Mouse (Mus musculus) MEL (cell line): Measurements from ENCODE around the gene Ccdc141. TPM values are rescaled to one million over a fixed set of nuclear protein-coding genes. Genes with fewer than 3 reads are reported as not detected.
A peak's percentile ranks its signal among the peaks of the same experiment; 100 is the strongest.

Experiments
- DNase-seq: peaks from one replicate; pipeline ENCODE4 v3.0.0; 2011; ENCODE audit warnings: low read depth, low spot score
- H3K27ac ChIP-seq: 2 replicates; pipeline ENCODE4 v1.5.1; 2012; ENCODE audit warnings: low read depth, mild to moderate bottlenecking, control low read depth, low read length, moderate library complexity; ENCODE audit not compliant: control insufficient read depth
- H3K27me3 ChIP-seq, 2 experiments: fragments of 150-350 bp in 1 of 2; sonication (generic) in 1 of 2; 2 replicates each; pipeline ENCODE4 v1.6.1; 2012; ENCODE audit warnings: low read length in 2 of 2, mild to moderate bottlenecking in 2 of 2, improper control_type of control experiment in 1 of 2, moderate library complexity in 1 of 2; ENCODE audit not compliant: insufficient read depth in 2 of 2, control insufficient read depth in 1 of 2
- H3K36me3 ChIP-seq, 2 experiments: 2 replicates each; pipeline ENCODE4 v1.6.1; 2012 to 2014; ENCODE audit warnings: low read length in 2 of 2, improper control_type of control experiment in 1 of 2, inconsistent platforms in 1 of 2, mild to moderate bottlenecking in 1 of 2; ENCODE audit not compliant: insufficient read depth in 2 of 2, control insufficient read depth in 1 of 2
- H3K4me1 ChIP-seq, 2 experiments: fragments of 150-350 bp in 1 of 2; sonication (generic) in 1 of 2; 2 replicates each; pipeline ENCODE4 v1.6.1; 2012; ENCODE audit warnings: low read length in 2 of 2, improper control_type of control experiment in 1 of 2, mild to moderate bottlenecking in 1 of 2; ENCODE audit not compliant: insufficient read depth in 2 of 2, control insufficient read depth in 1 of 2
- H3K4me3 ChIP-seq, 2 experiments: fragments of 150-350 bp in 1 of 2; sonication (generic) in 1 of 2; 2 replicates each; pipeline ENCODE4 v1.5.1; 2012; ENCODE audit warnings: low read depth in 2 of 2, low read length in 2 of 2, mild to moderate bottlenecking in 2 of 2, moderate library complexity in 2 of 2, control low read depth in 1 of 2, improper control_type of control experiment in 1 of 2; ENCODE audit not compliant: control insufficient read depth in 1 of 2, insufficient read depth in 1 of 2
- H3K79me2 ChIP-seq: 2 replicates; pipeline ENCODE4 v1.6.1; 2012; ENCODE audit warnings: mild to moderate bottlenecking, low read length, moderate library complexity; ENCODE audit not compliant: control insufficient read depth, poor library complexity, insufficient read depth
- H3K9ac ChIP-seq: 2 replicates; pipeline ENCODE4 v1.6.1; 2012; ENCODE audit warnings: low read depth, mild to moderate bottlenecking, control low read depth, low read length, moderate library complexity; ENCODE audit not compliant: control insufficient read depth, poor library complexity, severe bottlenecking
- H3K9me3 ChIP-seq: fragments of 150-350 bp; sonication (generic); replicated peaks from 2 replicates; pipeline ENCODE4 v1.6.1; 2012; ENCODE audit warnings: mild to moderate bottlenecking, low read length, improper control_type of control experiment, moderate library complexity; ENCODE audit not compliant: insufficient read depth
- BHLHE40 ChIP-seq: IDR thresholded peaks from 2 replicates; pipeline ENCODE4 v1.6.1; 2012; ENCODE audit warnings: low read depth, mild to moderate bottlenecking, inconsistent platforms, low read length, improper control_type of control experiment, borderline replicate concordance
- CHD2 ChIP-seq: IDR thresholded peaks from 2 replicates; pipeline ENCODE4 v1.6.1; 2011; ENCODE audit warnings: low read length, improper control_type of control experiment
- E2F4 ChIP-seq: IDR thresholded peaks from 2 replicates; pipeline ENCODE4 v1.6.1; 2011; ENCODE audit warnings: low read depth, low read length, improper control_type of control experiment, borderline replicate concordance
- EP300 ChIP-seq, 2 experiments: IDR thresholded peaks; 2 replicates each; pipeline ENCODE4 v1.6.1; 2011; ENCODE audit warnings: improper control_type of control experiment in 2 of 2, low read length in 2 of 2, low read depth in 1 of 2, mild to moderate bottlenecking in 1 of 2
- ETS1 ChIP-seq: IDR thresholded peaks from 2 replicates; pipeline ENCODE4 v1.6.1; 2012; ENCODE audit warnings: low read depth, mild to moderate bottlenecking, inconsistent platforms, low read length, improper control_type of control experiment, moderate library complexity
- GABPA ChIP-seq: IDR thresholded peaks from 2 replicates; pipeline ENCODE4 v1.6.1; 2012; ENCODE audit warnings: low read depth, mild to moderate bottlenecking, inconsistent platforms, low read length, improper control_type of control experiment, moderate library complexity
- GATA1 ChIP-seq: IDR thresholded peaks from 2 replicates; pipeline ENCODE4 v1.6.1; 2011; ENCODE audit warnings: low read depth, low read length, improper control_type of control experiment
- HCFC1 ChIP-seq: IDR thresholded peaks from 2 replicates; pipeline ENCODE4 v1.6.1; 2012; ENCODE audit warnings: low read depth, mild to moderate bottlenecking, inconsistent platforms, low read length, improper control_type of control experiment, moderate library complexity
- KAT2A ChIP-seq: conservative IDR thresholded peaks from 2 replicates; pipeline ENCODE4 v1.6.1; 2012; ENCODE audit warnings: low read depth, low read length, improper control_type of control experiment, inconsistent platforms
- MAX ChIP-seq: IDR thresholded peaks from 2 replicates; pipeline ENCODE4 v1.6.1; 2011; ENCODE audit warnings: low read length, improper control_type of control experiment
- MAZ ChIP-seq: IDR thresholded peaks from 2 replicates; pipeline ENCODE4 v1.6.1; 2012; ENCODE audit warnings: low read depth, mild to moderate bottlenecking, inconsistent platforms, low read length, improper control_type of control experiment
- MXI1 ChIP-seq: IDR thresholded peaks from 2 replicates; pipeline ENCODE4 v1.6.1; 2011; ENCODE audit warnings: mild to moderate bottlenecking, low read depth, low read length, improper control_type of control experiment
- NELFE ChIP-seq: IDR thresholded peaks from 2 replicates; pipeline ENCODE4 v1.6.1; 2011; ENCODE audit warnings: low read depth, low read length, improper control_type of control experiment
- NRF1 ChIP-seq: IDR thresholded peaks from 2 replicates; pipeline ENCODE4 v1.6.1; 2014; ENCODE audit warnings: low read depth, mild to moderate bottlenecking, inconsistent platforms, low read length, improper control_type of control experiment, moderate library complexity; ENCODE audit not compliant: poor library complexity, insufficient read depth, severe bottlenecking
- POLR2A ChIP-seq, 2 experiments: IDR thresholded peaks; 2 replicates each; pipeline ENCODE4 v1.6.1; 2011 to 2012; ENCODE audit warnings: low read length in 2 of 2, mild to moderate bottlenecking in 2 of 2, control low read depth in 1 of 2, improper control_type of control experiment in 1 of 2, low read depth in 1 of 2, moderate library complexity in 1 of 2; ENCODE audit not compliant: control insufficient read depth in 1 of 2, insufficient read depth in 1 of 2, poor library complexity in 1 of 2
- POLR2AphosphoS2 ChIP-seq: IDR thresholded peaks from 2 replicates; pipeline ENCODE4 v1.6.1; 2011; ENCODE audit warnings: low read length, improper control_type of control experiment
- POLR2AphosphoS5 ChIP-seq: IDR thresholded peaks from 2 replicates; pipeline ENCODE4 v1.6.1; 2012; ENCODE audit warnings: low read depth, borderline replicate concordance, mild to moderate bottlenecking, inconsistent platforms, low read length, moderate library complexity, mixed read lengths
- RCOR1 ChIP-seq: IDR thresholded peaks from 2 replicates; pipeline ENCODE4 v1.6.1; 2012; ENCODE audit warnings: low read depth, mild to moderate bottlenecking, inconsistent platforms, low read length, improper control_type of control experiment
- SIN3A ChIP-seq: IDR thresholded peaks from 2 replicates; pipeline ENCODE4 v1.6.1; 2012; ENCODE audit warnings: low read length, improper control_type of control experiment, inconsistent platforms
- SMC3 ChIP-seq: IDR thresholded peaks from 2 replicates; pipeline ENCODE4 v1.6.1; 2011; ENCODE audit warnings: low read depth, low read length, improper control_type of control experiment
- TAL1 ChIP-seq: IDR thresholded peaks from 2 replicates; pipeline ENCODE4 v1.6.1; 2012; ENCODE audit warnings: mild to moderate bottlenecking, inconsistent platforms, low read length, moderate library complexity, mixed read lengths
- TBP ChIP-seq: IDR thresholded peaks from 2 replicates; pipeline ENCODE4 v1.8.0; 2011; ENCODE audit warnings: low read depth, low read length, improper control_type of control experiment
- TCF12 ChIP-seq: IDR thresholded peaks from 2 replicates; pipeline ENCODE4 v1.6.1; 2014; ENCODE audit warnings: low read depth, mild to moderate bottlenecking, inconsistent platforms, low read length, improper control_type of control experiment, moderate library complexity
- UBTF ChIP-seq: IDR thresholded peaks from 2 replicates; pipeline ENCODE4 v1.6.1; 2012; ENCODE audit warnings: low read depth, mild to moderate bottlenecking, inconsistent platforms, low read length, improper control_type of control experiment, moderate library complexity, borderline replicate concordance; ENCODE audit not compliant: insufficient read depth
- USF1 ChIP-seq: IDR thresholded peaks from 2 replicates; pipeline ENCODE4 v1.6.1; 2014; ENCODE audit warnings: low read depth, mild to moderate bottlenecking, inconsistent platforms, low read length, improper control_type of control experiment, moderate library complexity
- USF2 ChIP-seq, 2 experiments: IDR thresholded peaks; 2 replicates each; pipeline ENCODE4 v1.6.1; 2011 to 2012; ENCODE audit warnings: improper control_type of control experiment in 2 of 2, low read length in 2 of 2, borderline replicate concordance in 1 of 2, inconsistent platforms in 1 of 2, low read depth in 1 of 2, mild to moderate bottlenecking in 1 of 2; ENCODE audit not compliant: insufficient read depth in 1 of 2
- ZC3H11A ChIP-seq: IDR thresholded peaks from 2 replicates; pipeline ENCODE4 v1.6.1; 2012; ENCODE audit warnings: low read depth, mild to moderate bottlenecking, inconsistent platforms, low read length, improper control_type of control experiment
- ZKSCAN1 ChIP-seq: IDR thresholded peaks from 2 replicates; pipeline ENCODE4 v1.6.1; 2012; ENCODE audit warnings: low read depth, mild to moderate bottlenecking, inconsistent platforms, low read length, improper control_type of control experiment, moderate library complexity
- ZMIZ1 ChIP-seq: IDR thresholded peaks from 2 replicates; pipeline ENCODE4 v1.6.1; 2012; ENCODE audit warnings: low read depth, mild to moderate bottlenecking, inconsistent platforms, low read length, improper control_type of control experiment, moderate library complexity
- ZNF384 ChIP-seq: IDR thresholded peaks from 2 replicates; pipeline ENCODE4 v1.6.1; 2012; ENCODE audit warnings: low read depth, mild to moderate bottlenecking, inconsistent platforms, low read length, improper control_type of control experiment
- polyA plus RNA-seq, 2 experiments: library from polyadenylated mRNA; stranded (reverse) in 1 of 2; unstranded in 1 of 2; fragments of >175 nt in 1 of 2; fragments of >200 nt in 1 of 2; gene quantifications; 2 replicates each; pipeline versions ENCODE4 v1.2.1 to v1.2.4; 2012; ENCODE audit warnings: low replicate concordance in 2 of 2, low read depth in 1 of 2; ENCODE audit not compliant: insufficient read length in 2 of 2, insufficient read depth in 1 of 2, missing spikeins in 1 of 2
- total RNA-seq: library from RNA; depleted of rRNA; stranded (reverse); fragments of 300-350 nt; gene quantifications from 2 replicates; pipeline ENCODE4 v1.2.3, GENCODE M21; 2012

Gene Ccdc141
- total and polyA plus RNA-seq, 3 experiments: 0.54 to 1.1 TPM; not detected in 1

GRCm38 (mm10) chr2:77186912-77187311 lies 16.5 kb upstream of the Ccdc141 start:
- H3K36me3 ChIP-seq: peaks cover 0 to 3% of the 10 kb centered on the region in 2 experiments; a peak in 1 of 4 replicates

GRCm38 (mm10) chr2:77184049-77184571 lies 13.7 kb upstream of the Ccdc141 start:
- Histone ChIP-seq H3K36me3 (peaks cover 0 to 3% of the 10 kb centered on the region in 2 experiments; a peak in 1 of 4 replicates), H3K4me3 (no peak overlapping the region), H3K27ac (no peak overlapping the region), H3K79me2 (no peaks in the 10 kb centered on the region), H3K9me3 (no peaks in the 10 kb centered on the region), H3K27me3 (no peaks in the 10 kb centered on the region), H3K9ac (no peak overlapping the region), H3K4me1 (no peaks in the 10 kb centered on the region)
- peak; percentile 71 for DNase-seq
- TF ChIP-seq GATA1 (peak; percentile 56), SIN3A (no peak), ZC3H11A (no peak), HCFC1 (no peak), MXI1 (no peak), ETS1 (no peak), POLR2AphosphoS5 (no peak), ZMIZ1 (no peak), POLR2AphosphoS2 (no peak), BHLHE40 (no peak), NELFE (no peak), EP300 (IDR thresholded peaks at IDR 0.05; ENCODE audit: low read depth in 1 of 2, low read length in 2 of 2) (peak; percentile 54 to 57; a peak in 2 of 4 replicates), TBP (no peak), ZKSCAN1 (no peak), USF1 (no peak), GABPA (no peak), USF2 (IDR thresholded peaks at IDR 0.05; ENCODE audit: borderline replicate concordance in 1 of 2, insufficient read depth in 1 of 2, low read depth in 1 of 2, low read length in 2 of 2) (no peak), ZNF384 (peak; percentile 87), UBTF (no peak), TCF12 (peak; percentile 56; the same call in 1 of the 2 replicates), MAZ (no peak), TAL1 (no peak), E2F4 (no peak), CHD2 (no peak), SMC3 (no peak)

More at GRCm38 (mm10) chr2:77186912-77187311, 16.5 kb upstream of the Ccdc141 start:
- no peak overlapping the region for H3K9ac ChIP-seq
- no peaks in the 10 kb centered on the region for H3K79me2 ChIP-seq
- TF ChIP-seq TBP (no peak), GATA1 (no peak), USF2 (IDR thresholded peaks at IDR 0.05; ENCODE audit: borderline replicate concordance in 1 of 2, insufficient read depth in 1 of 2, low read depth in 1 of 2, low read length in 2 of 2) (no peak), HCFC1 (no peak), TAL1 (no peak), POLR2A (IDR thresholded peaks at IDR 0.05; ENCODE audit: control insufficient read depth in 1 of 2, insufficient read depth in 1 of 2, low read depth in 1 of 2, low read length in 2 of 2, poor library complexity in 1 of 2) (no peak), MAX (no peak), NRF1 (no peak), ZNF384 (no peak), ZC3H11A (no peak), CHD2 (no peak), GABPA (no peak), RCOR1 (no peak), NELFE (no peak), KAT2A (no peak), MAZ (no peak), ETS1 (no peak), EP300 (IDR thresholded peaks at IDR 0.05; ENCODE audit: low read depth in 1 of 2, low read length in 2 of 2) (no peak), BHLHE40 (no peak)
- no peak overlapping the region for H3K4me3 ChIP-seq
- no peaks in the 10 kb centered on the region for H3K9me3 ChIP-seq
- no peaks in the 10 kb centered on the region for H3K4me1 ChIP-seq
- H3K27me3 ChIP-seq: no peaks in the 10 kb centered on the region
- H3K27ac ChIP-seq: no peak overlapping the region
- no peak for DNase-seq
